Mouse (Mus musculus) G1E (cell line): ENCODE measurements around the gene Klk5.

Source experiments
- CTCF ChIP-seq: IDR thresholded peaks from 2 replicates; pipeline ENCODE4 v1.5.1; 2012; ENCODE audit warnings: low read depth, low read length, inconsistent platforms, mixed read lengths
- GATA1 ChIP-seq: IDR thresholded peaks from 2 replicates; pipeline ENCODE4 v1.6.1; 2012; ENCODE audit warnings: borderline replicate concordance, low read length, inconsistent platforms, mixed read lengths
- GATA2 ChIP-seq: IDR thresholded peaks from 2 replicates; pipeline ENCODE4 v1.6.1; 2012; ENCODE audit warnings: low read depth, low read length, inconsistent platforms, borderline replicate concordance
- POLR2AphosphoS5 ChIP-seq: IDR thresholded peaks from 2 replicates; pipeline ENCODE4 v1.6.1; 2012; ENCODE audit warnings: low read depth, low read length, inconsistent platforms; ENCODE audit not compliant: insufficient replicate concordance
- TAL1 ChIP-seq: conservative IDR thresholded peaks from 2 replicates; pipeline ENCODE4 v1.6.1; 2012; ENCODE audit warnings: low read depth, low read length, inconsistent platforms, mixed read lengths

GRCm38 (mm10) chr7:43824199-43824598 lies 17.6 kb upstream of the Klk5 start, which contains the start of gene Klk6:
- TF ChIP-seq CTCF, result no peak
- no peak for TF ChIP-seq GATA1
- no peak for TF ChIP-seq TAL1
- no peak for TF ChIP-seq POLR2AphosphoS5
- TF ChIP-seq GATA2, result no peak
